Mouse (Mus musculus) limb, embryonic 14.5 days (tissue): ENCODE data around the gene Myo9b. TPM values are rescaled to one million over a fixed set of nuclear protein-coding genes. Genes with fewer than 3 reads are reported as not detected.

Experiments used
- ATAC-seq: fragments of 200-750 bp; cut with Nextera tagmentation; 2 replicates; pipeline ENCODE4 v1.8.0; 2017; ENCODE audit warnings: low read depth, moderate number of reproducible peaks, moderate TSS enrichment; ENCODE audit not compliant: low FRiP score
- DNase-seq: peaks from one replicate; pipeline ENCODE4 v3.0.0-alpha.2; 2015; ENCODE audit warnings: low spot score
- H3K27ac ChIP-seq: fragments of 300-500 bp; sonication (generic); replicated peaks from 2 replicates; pipeline ENCODE4 v1.5.1; 2014; ENCODE audit warnings: low read depth, mild to moderate bottlenecking, low read length, moderate library complexity, mixed read lengths
- H3K27me3 ChIP-seq: fragments of 300-500 bp; sonication (generic); 2 replicates; pipeline ENCODE4 v1.6.1; 2014; ENCODE audit warnings: low read length, mixed read lengths; ENCODE audit not compliant: control insufficient read depth, insufficient read depth
- H3K36me3 ChIP-seq: fragments of 300-500 bp; sonication (generic); 2 replicates; pipeline ENCODE4 v1.6.1; 2014; ENCODE audit warnings: mild to moderate bottlenecking, low read length, moderate library complexity, mixed read lengths; ENCODE audit not compliant: control insufficient read depth, insufficient read depth
- H3K4me1 ChIP-seq: fragments of 300-500 bp; sonication (generic); 2 replicates; pipeline ENCODE4 v1.6.1; 2014; ENCODE audit warnings: antibody characterized with exemption, low read length, mixed read lengths; ENCODE audit not compliant: control insufficient read depth, insufficient read depth
- H3K4me2 ChIP-seq: fragments of 300-500 bp; sonication (generic); replicated peaks from 2 replicates; pipeline ENCODE4 v1.6.1; 2014; ENCODE audit warnings: low read depth, mild to moderate bottlenecking, low read length, moderate library complexity; ENCODE audit not compliant: severe bottlenecking
- H3K4me3 ChIP-seq: fragments of 300-500 bp; sonication (generic); replicated peaks from 2 replicates; pipeline ENCODE4 v1.5.1; 2014; ENCODE audit warnings: low read length
- H3K9ac ChIP-seq: fragments of 300-500 bp; sonication (generic); 2 replicates; pipeline ENCODE4 v1.6.1; 2014; ENCODE audit warnings: mild to moderate bottlenecking, low read depth, low read length, moderate library complexity; ENCODE audit not compliant: severe bottlenecking
- H3K9me3 ChIP-seq: fragments of 300-500 bp; sonication (generic); 2 replicates; pipeline ENCODE4 v1.6.1; 2016; ENCODE audit warnings: low read length; ENCODE audit not compliant: control insufficient read depth
- POLR2A ChIP-seq: fragments of 200-500 bp; IDR thresholded peaks from 2 replicates; pipeline ENCODE4 v1.8.0; 2012; ENCODE audit warnings: inconsistent platforms, mild to moderate bottlenecking, moderate library complexity, borderline replicate concordance; ENCODE audit not compliant: insufficient read depth, insufficient read length; ENCODE audit errors: extremely low read depth
- WGBS: fragments of 180-500 bp; shearing (Covaris S2); extraction: QIAGEN DNeasy Blood & Tissue Kit; methylation state at CpG from one replicate; pipeline ENCODE4 v1.1.7; 2014; 5-methylcytosine and 5-hydroxymethylcytosine counted together
- polyA plus RNA-seq, 2 experiments: library from polyadenylated mRNA; depleted of rRNA in 1 of 2; stranded (reverse) in 1 of 2; unstranded in 1 of 2; fragments of >200 nt; fragmentation: Nextera tagmentation in 1 of 2; extraction: Ambion mirVana in 1 of 2; gene quantifications; 2 replicates each; pipeline versions ENCODE4 v1.2.1 to v1.2.3; 2012 to 2014

Gene Myo9b
- polyA plus RNA-seq (2012; rRNA removed) = 46.1 and 57.2 TPM in 2 replicates
- polyA plus RNA-seq (2014; fragmentation: Nextera tagmentation; extraction: Ambion mirVana) = 28.7 and 29.4 TPM in 2 replicates

DNA sequence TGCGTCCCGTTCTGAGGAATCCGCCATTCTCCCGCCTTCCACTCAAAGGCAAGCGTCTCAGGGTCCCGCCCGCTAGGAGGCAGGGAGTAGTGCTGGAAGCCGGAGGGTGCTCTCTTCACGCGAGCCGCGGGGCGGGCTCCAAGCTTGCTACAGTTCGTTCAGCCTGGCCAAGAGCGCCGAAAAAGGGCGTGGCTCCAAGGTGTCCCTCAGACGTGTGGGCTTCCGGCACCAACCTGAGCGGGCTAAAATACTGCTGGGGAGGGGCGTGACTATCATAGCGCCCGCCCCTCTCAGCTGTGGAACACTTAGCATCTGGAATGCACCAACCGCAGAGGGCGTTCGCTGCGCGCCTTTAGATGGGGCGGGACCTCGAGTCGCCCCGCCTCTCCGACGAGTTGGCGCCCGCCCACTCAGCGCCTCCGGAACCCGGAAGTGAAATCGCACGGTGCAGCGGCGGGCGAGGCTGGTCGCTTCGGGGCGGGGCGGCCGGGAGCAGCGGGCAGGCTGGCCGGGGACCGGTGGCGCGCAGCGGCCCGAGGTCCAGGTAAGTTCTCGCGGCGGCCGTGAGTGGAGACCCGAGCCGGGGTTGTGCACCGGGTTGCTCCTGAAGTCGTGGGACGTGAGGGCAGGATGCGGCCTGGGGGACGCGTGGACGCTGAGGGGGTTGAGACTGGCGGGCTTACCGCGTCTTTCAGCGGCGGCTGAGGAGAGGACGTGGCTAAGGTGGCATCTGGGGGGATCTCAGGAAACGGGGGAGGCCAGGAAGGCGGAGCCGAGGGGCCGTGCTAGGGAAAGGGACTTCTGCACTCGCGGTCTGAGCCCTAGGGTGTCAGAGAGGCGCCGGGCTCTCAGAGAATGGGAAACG, at the start of gene Myo9b, which contains the start of gene Haus8:
TSS of gene Myo9b (plus strand) at position 429 of the 865 bp plus-strand sequence.
TSS of gene Haus8 (minus strand) at position 649 of the 865 bp plus-strand sequence.
- DNase-seq (peak; percentile 99), ATAC-seq (peak; percentile 99)
- H3K4me3 ChIP-seq = peak within 1 kb of the TSS; percentile 75
- peak within 1 kb of the TSS; percentile 89 for H3K4me2 ChIP-seq
- WGBS = under 1% methylated on average over 78 of the region's 84 CpGs
- no peaks in the 10 kb centered on the region for H3K27me3 ChIP-seq
- no peaks in the 10 kb centered on the region for H3K36me3 ChIP-seq
- H3K9ac ChIP-seq = peak within 1 kb of the TSS; percentile 65
- peaks cover 14% of the 10 kb centered on the region for H3K4me1 ChIP-seq
- H3K27ac ChIP-seq = peak within 1 kb of the TSS; percentile 77
- no peaks in the 10 kb centered on the region for H3K9me3 ChIP-seq
- peak; percentile 18; the same call in 1 of the 2 replicates for TF ChIP-seq POLR2A

DNA sequence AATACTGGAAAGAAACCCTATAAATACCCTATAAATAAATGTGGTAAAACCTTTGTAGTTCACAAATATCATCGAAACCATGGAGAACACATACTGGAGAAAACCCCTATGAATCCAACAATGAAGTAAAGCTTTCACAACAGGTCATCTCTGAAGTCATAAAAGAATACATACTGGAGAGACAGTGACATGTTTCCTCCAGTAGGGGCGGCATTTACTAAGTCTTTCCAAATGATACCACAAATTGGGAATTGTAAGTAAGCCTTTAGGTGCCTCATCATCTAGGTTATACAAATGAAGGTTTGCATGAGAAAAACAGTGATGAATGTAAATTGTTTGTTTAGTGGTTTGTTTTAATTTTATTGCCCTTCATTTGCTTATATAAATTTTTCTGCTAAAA, 48.0 kb upstream of the Myo9b start:
- no peak overlapping the region for H3K4me3 ChIP-seq
- no peak overlapping the region for H3K27ac ChIP-seq

DNA sequence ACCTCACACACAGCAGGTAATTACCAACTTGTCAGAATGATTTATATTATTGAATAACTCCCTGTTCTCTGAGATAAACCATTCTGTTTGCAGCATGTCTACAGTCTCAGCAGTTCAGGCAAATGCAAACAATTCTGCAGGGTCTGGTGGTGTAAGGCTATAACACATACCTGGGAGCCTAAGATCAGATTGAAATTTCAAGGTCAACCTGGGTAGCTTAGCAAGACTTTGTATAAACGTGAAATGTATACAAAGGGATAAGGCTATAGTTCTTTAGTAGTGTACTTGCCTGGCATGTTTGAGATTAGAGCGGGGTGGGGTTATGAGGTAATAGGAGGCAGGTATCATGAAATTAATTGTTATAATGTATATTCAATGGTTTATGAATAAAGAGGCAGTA, 29.8 kb upstream of the Myo9b start:
- no peak overlapping the region for H3K4me3 ChIP-seq
- DNase-seq = no peak
- no peaks in the 10 kb centered on the region; the same call in 1 of the 2 replicates for H3K36me3 ChIP-seq
- ATAC-seq = no peak
- H3K9ac ChIP-seq = no peak overlapping the region
- no peak overlapping the region for H3K4me2 ChIP-seq
- H3K9me3 ChIP-seq = no peaks in the 10 kb centered on the region
- no peaks in the 10 kb centered on the region for H3K4me1 ChIP-seq
- no peak overlapping the region for H3K27ac ChIP-seq
- no peaks in the 10 kb centered on the region for H3K27me3 ChIP-seq
- WGBS = 85% methylated on average over 2 of the region's 2 CpGs
- no peak for TF ChIP-seq POLR2A

More for the DNA sequence above, 48.0 kb upstream of the Myo9b start:
- no peak for DNase-seq
- no peak for ATAC-seq
- Histone ChIP-seq H3K4me2 (no peak overlapping the region), H3K4me1 (no peaks in the 10 kb centered on the region), H3K9ac (no peak overlapping the region), H3K27me3 (no peaks in the 10 kb centered on the region), H3K36me3 (no peaks in the 10 kb centered on the region), H3K9me3 (no peaks in the 10 kb centered on the region)
- TF ChIP-seq POLR2A = no peak
- WGBS = 41% methylated on average over 2 of the region's 2 CpGs

DNA sequence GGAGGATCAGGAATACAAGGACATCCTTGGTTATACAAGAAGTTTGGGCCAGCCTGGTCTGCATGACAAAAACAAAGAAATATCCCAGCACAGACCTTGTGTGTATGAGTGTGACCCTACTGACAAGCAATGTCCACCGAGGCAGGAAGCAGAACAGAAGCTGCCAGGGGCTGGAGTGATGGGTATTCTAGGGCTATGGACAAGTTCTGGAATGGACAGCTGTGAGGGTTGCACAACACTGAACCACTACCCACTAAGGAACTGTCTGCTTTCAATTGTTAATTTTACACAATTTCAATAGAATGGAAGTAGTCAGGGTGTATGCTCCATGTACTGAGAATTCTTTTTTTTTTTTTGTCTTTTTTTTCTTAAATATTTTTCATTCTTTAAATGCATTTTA, 24.3 kb upstream of the Myo9b start:
- no peak for ATAC-seq
- Histone ChIP-seq H3K4me3 (no peak overlapping the region), H3K27me3 (no peaks in the 10 kb centered on the region), H3K36me3 (peaks cover 15% of the 10 kb centered on the region), H3K4me2 (no peak overlapping the region), H3K9me3 (no peaks in the 10 kb centered on the region), H3K27ac (no peak overlapping the region), H3K9ac (no peak overlapping the region), H3K4me1 (no peaks in the 10 kb centered on the region)
- no peak for TF ChIP-seq POLR2A
- no peak for DNase-seq
- 85% methylated on average over 1 of the region's 1 CpGs for WGBS

DNA sequence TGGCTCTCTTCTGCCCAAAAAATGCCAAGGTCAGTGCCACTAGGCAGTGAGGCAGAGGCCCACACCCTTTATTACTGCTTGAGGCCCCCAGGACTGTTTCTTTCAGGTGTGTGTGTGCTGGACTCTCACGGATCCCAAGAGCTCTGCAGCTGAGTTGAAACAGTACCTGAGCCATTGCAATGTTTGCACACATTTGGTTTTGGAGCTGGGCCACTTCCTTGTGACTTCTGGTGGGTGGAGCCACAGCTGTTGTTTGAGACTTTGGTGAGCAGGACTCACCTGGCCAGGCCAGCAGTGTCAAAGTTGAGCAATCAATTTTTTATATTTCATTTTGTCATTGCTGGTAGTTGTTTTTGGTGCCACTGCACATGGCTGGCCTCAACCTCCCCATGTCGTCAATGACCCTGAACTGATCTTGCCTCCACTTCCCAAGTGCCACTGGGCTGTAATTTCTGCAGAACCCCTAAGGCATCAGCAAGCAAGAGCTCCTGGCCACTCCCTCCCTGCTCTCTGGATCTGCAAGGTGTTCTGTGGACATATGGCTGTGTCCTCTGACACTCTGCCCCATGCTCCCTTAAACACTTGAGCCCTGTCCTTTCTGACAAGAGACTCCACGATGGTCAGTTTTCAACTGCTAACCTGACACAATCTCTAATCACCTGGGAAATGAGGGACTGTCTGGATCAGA, 15.8 kb upstream of the Myo9b start:
- no peak overlapping the region for H3K9ac ChIP-seq
- no peaks in the 10 kb centered on the region for H3K9me3 ChIP-seq
- no peaks in the 10 kb centered on the region for H3K4me1 ChIP-seq
- ATAC-seq (no peak), DNase-seq (no peak)
- no peak overlapping the region for H3K4me3 ChIP-seq
- H3K27me3 ChIP-seq = no peaks in the 10 kb centered on the region
- TF ChIP-seq POLR2A = no peak
- no peak overlapping the region for H3K4me2 ChIP-seq
- H3K27ac ChIP-seq = no peak overlapping the region
- 91% methylated on average over 3 of the region's 3 CpGs for WGBS
- H3K36me3 ChIP-seq = peaks cover 35% of the 10 kb centered on the region
